Mouse (Mus musculus) sigmoid colon, adult 10 weeks (tissue): ENCODE results near the gene Rfxank. TPM values are rescaled to one million over a fixed set of nuclear protein-coding genes. Genes with fewer than 3 reads are reported as not detected.

Experiments used
- polyA plus RNA-seq: library from polyadenylated mRNA; stranded (reverse); fragments of 350-450 nt; fragmentation: Illumina TruSeq; extraction: RNeasy Lipid Tissue Mini Kit (QIAGEN cat#74804); gene quantifications from one replicate; pipeline ENCODE4 v1.2.3, GENCODE M21; 2014; ENCODE audit warnings: low read depth, low replicate concordance

Rfxank gene
- polyA plus RNA-seq: 1.4 TPM

DNA sequence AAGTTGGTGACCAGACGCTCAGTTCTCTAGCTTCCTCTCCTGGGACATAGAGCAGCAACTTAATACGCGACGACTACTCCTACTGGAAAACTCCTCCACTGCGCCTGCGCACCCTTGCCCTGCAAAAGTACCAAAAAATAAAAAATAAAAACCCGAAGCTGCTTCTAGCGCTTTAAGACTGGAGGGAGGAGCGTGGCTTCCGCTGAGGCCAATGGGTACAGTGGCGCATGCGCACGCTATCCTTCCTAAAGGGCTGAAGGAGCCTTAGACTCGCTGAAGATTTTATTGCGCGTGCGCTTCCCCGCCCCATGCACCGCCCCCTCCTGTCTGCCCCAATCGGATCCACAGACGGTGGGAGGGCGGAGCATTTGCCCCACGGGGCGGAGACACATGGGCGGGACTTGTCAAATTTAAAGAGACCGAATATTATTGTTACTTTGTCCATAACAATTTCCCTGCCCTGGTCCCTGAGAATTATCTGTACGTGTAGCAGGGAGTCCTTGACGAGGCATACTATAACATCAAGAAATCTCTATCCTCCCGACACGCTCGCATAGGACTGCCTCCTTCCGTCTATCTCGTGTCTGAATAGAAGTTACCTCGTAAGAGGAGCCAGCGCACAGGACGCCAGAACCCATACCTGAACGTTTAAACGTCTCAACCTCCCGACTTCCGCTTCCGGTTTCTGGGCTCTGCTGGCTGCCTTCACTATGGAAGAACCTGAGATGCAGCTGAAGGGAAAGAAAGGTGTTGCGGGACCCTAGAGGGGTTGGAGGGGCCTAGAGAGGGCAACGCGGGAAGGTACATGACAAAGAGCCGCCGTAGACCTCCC, at the start of gene Rfxank, which contains the start of the genes Borcs8 and Mef2b:
Gene Rfxank (minus strand): TSS at position 129 of the 832 bp plus-strand sequence.
Gene Borcs8 (plus strand): TSS at position 474 of the 832 bp plus-strand sequence.
Gene Mef2b (plus strand): TSS at position 686 of the 832 bp plus-strand sequence.

DNA sequence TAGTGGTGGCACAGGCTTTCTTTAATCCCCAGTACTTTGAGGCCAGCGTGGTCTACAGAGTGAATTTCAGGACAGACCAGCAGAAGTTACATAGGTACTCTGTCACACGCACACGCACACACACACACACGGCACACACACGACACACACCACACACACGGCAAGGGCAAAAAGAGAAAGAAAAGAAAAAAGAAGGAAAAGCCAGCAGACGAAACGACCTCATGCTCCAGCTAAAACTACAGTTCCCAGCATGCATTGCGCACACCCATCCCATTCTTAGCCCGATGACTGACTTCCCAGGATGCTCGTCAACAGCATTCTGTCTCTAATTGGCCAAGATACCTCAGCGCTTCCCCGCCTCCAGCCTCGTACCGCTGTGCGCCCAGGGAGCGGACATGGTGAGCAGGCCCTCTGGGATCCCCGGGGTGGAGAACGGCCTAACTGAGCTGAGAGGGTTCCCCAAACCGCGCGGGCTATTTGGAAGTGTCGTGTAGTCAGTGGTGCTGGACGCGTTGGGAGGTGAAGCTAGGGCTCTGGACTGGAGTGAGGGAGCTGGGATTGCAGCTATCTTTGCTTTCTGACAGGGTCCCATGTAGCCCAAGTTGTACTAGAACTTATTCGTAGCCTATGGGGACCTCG, 33.2 kb upstream of the Rfxank start, which contains the start of gene Tmem161a:
Gene Tmem161a (plus strand): TSS at position 314 of the 639 bp plus-strand sequence.

DNA sequence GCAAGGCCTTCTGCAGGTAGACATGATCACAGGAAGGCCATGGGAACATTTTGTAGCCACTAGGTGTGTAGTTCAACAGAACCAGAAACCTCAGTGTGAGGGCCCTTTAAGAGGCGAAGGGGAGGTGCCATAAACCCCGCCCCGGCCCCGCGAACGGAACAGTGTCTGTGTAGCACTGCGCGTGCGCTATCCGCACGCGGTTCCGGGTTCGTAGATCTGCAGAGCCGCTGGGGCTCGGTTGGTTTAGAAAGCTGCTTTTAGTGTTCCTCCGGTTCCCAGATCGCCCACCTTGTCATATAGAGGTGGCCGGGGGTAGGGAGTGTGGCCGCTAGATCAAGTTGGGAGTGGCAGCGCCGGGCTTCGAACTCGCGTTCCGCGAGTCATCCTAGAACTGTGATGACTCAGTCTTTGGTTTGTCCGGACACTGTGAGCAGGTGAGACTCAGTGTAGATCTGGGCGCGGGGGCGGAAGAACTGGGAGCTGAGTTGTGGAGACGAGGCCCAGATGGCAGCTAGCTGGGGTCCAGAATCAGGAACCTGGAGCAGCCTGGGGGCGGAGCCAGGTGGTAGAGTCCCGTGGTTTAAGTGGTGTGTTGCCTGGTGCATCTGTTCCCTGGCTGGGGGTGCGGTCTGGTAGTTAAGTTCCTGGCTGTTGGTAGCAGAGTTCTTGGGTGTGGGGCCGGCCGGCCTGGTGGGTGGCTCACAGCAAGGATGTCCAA, 7.6 kb downstream of the Rfxank start, which contains the start of gene Nr2c2ap:
Gene Nr2c2ap (plus strand): TSS at position 168 of the 718 bp plus-strand sequence.

DNA sequence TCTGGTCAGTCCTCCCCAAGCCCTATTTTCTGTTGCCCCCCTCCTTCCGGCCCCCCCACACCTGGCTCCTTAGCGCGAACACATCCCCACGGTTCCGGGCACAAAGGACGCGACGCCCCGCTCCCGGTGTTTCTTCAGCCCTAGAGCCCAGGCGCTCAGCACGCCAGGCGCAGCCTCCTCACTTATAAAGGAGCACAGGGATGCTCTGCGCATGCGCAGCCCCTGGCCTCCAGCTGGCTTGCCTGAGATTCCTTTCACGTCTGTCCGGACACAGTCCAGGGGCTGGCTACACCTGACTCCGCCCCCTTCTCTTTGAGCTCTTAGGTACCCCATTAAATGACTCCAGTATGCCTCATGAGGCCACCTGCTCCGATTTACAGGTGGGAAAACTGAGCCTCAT, 18.3 kb downstream of the Rfxank start, which contains the start of gene Ncan:
Gene Ncan (minus strand): TSS at position 207 of the 400 bp plus-strand sequence.

GRCm38 (mm10) chr8:70083285-70083684, 55.7 kb downstream of the Rfxank start, which contains the start of gene Hapln4:
TSS of gene Hapln4 (plus strand) at chr8:70083457.

Other genes starting within 250 kb of the Rfxank start
- not detected for gene Tssk6, start 237.0 kb downstream of the Rfxank start, polyA plus RNA-seq
- not detected for gene Ndufa13, start 236.6 kb downstream of the Rfxank start, polyA plus RNA-seq
- not detected for gene Yjefn3, start 236.4 kb downstream of the Rfxank start, polyA plus RNA-seq
- 6.0 TPM for gene Gatad2a, start 142.8 kb downstream of the Rfxank start, polyA plus RNA-seq
- gene Mau2, start 96.4 kb downstream of the Rfxank start, polyA plus RNA-seq: 17.8 TPM
- 9.4 TPM for gene Sugp1, start 96.3 kb downstream of the Rfxank start, polyA plus RNA-seq
- 2.1 TPM for gene Tm6sf2, start 66.2 kb downstream of the Rfxank start, polyA plus RNA-seq
- gene Hapln4, start 55.7 kb downstream of the Rfxank start, polyA plus RNA-seq: not detected
- gene Ncan, start 18.3 kb downstream of the Rfxank start, polyA plus RNA-seq: not detected
- 1.4 TPM for gene Nr2c2ap, start 7.8 kb downstream of the Rfxank start, polyA plus RNA-seq
- gene Borcs8, start 345 bp upstream of the Rfxank start, polyA plus RNA-seq: 6.0 TPM
- gene Mef2b, start 557 bp upstream of the Rfxank start, polyA plus RNA-seq: not detected
- gene Tmem161a, start 33.2 kb upstream of the Rfxank start, polyA plus RNA-seq: 4.3 TPM
- 2.3 TPM for gene Slc25a42, start 73.2 kb upstream of the Rfxank start, polyA plus RNA-seq
- 7.2 TPM for gene Sugp2, start 95.1 kb upstream of the Rfxank start, polyA plus RNA-seq
- gene Armc6, start 95.3 kb upstream of the Rfxank start, polyA plus RNA-seq: 0.79 TPM
- not detected for gene Homer3, start 143.7 kb upstream of the Rfxank start, polyA plus RNA-seq
- 5.1 TPM for gene Ddx49, start 163.3 kb upstream of the Rfxank start, polyA plus RNA-seq
- 1.3 TPM for gene Cope, start 163.4 kb upstream of the Rfxank start, polyA plus RNA-seq
- gene Cers1, start 176.6 kb upstream of the Rfxank start, polyA plus RNA-seq: not detected
- not detected for gene Gdf1, start 190.7 kb upstream of the Rfxank start, polyA plus RNA-seq
- gene Upf1, start 214.1 kb upstream of the Rfxank start, polyA plus RNA-seq: 3.8 TPM
- not detected for gene Comp, start 234.4 kb upstream of the Rfxank start, polyA plus RNA-seq